Mouse (Mus musculus) layer of hippocampus, postnatal 36 days (tissue): ENCODE data around the gene Fam129c. TPM values are rescaled to one million over a fixed set of nuclear protein-coding genes. Genes with fewer than 3 reads are reported as not detected.

ENCODE experiments used
- microRNA-seq, 2 experiments: library from miRNA; unstranded; fragments of <30 nt; microRNA quantifications; one replicate each; pipeline ENCODE4 v1.2.0; 2021
- total RNA-seq, 2 experiments: library from RNA; stranded (reverse); gene quantifications; 2 replicates each; pipeline ENCODE4 v1.2.3; 2021

The Fam129c gene
- total RNA-seq, 2 experiments from 2014 or later = 3.7 to 4.5 TPM

Small RNAs within 50 kb of the gene (microRNA-seq; reads per million reads assigned to microRNA genes)
- gene Mir6769b = 24.8 to 30.0 reads per million in 2 experiments

Other genes with a start within 250 kb of the Fam129c start
- 100 to 1,000 TPM; 105 to 108 TPM for gene Use1, start 230.8 kb upstream of the Fam129c start, total RNA-seq
- gene Ocel1, start 226.3 kb upstream of the Fam129c start, total RNA-seq = 10 to 100 TPM; 12.1 to 14.1 TPM
- 10 to 100 TPM; 42.6 to 47.1 TPM for gene Nr2f6, start 215.7 kb upstream of the Fam129c start, total RNA-seq
- 1 to 10 TPM; 3.6 to 5.1 TPM for gene Ushbp1, start 201.8 kb upstream of the Fam129c start, total RNA-seq
- gene Babam1, start 200.8 kb upstream of the Fam129c start, total RNA-seq = 10 to 100 TPM; 92.1 to 93.4 TPM
- under 1 TPM; 0.27 to 0.46 TPM for gene Ankle1, start 191.6 kb upstream of the Fam129c start, total RNA-seq
- 100 to 1,000 TPM; 274 to 278 TPM for gene Abhd8, start 134.0 kb upstream of the Fam129c start, total RNA-seq
- 10 to 100 TPM; 49.6 to 52.1 TPM for gene Mrpl34, start 132.7 kb upstream of the Fam129c start, total RNA-seq
- 10 to 100 TPM; 87.6 to 93.5 TPM for gene Dda1, start 128.4 kb upstream of the Fam129c start, total RNA-seq
- 10 to 100 TPM; 54.3 to 55.1 TPM for gene Ano8, start 111.7 kb upstream of the Fam129c start, total RNA-seq
- 10 to 100 TPM; 31.7 to 33.3 TPM for gene Gtpbp3, start 109.5 kb upstream of the Fam129c start, total RNA-seq
- 1 to 10 TPM; 6.3 to 6.7 TPM for gene Plvap, start 85.9 kb upstream of the Fam129c start, total RNA-seq
- gene Ccdc194, start 71.9 kb upstream of the Fam129c start, total RNA-seq = not detected
- gene Bst2, start 60.2 kb upstream of the Fam129c start, total RNA-seq = 1 to 10 TPM; 3.0 to 5.8 TPM
- gene Mvb12a, start 54.7 kb upstream of the Fam129c start, total RNA-seq = 10 to 100 TPM; 30.1 to 34.7 TPM
- not detected for gene Tmem221, start 38.8 kb upstream of the Fam129c start, total RNA-seq
- not detected for gene Nxnl1, start 31.0 kb upstream of the Fam129c start, total RNA-seq
- 100 to 1,000 TPM; 109 to 123 TPM for gene Slc27a1, start 28.8 kb upstream of the Fam129c start, total RNA-seq
- 10 to 100 TPM; 31.0 to 35.8 TPM for gene Pgls, start 5.5 kb upstream of the Fam129c start, total RNA-seq
- gene Colgalt1, start 13.3 kb downstream of the Fam129c start, total RNA-seq = 10 to 100 TPM; 52.3 to 55.6 TPM
- gene Unc13a, start 74.1 kb downstream of the Fam129c start, total RNA-seq = 100 to 1,000 TPM; 268 to 288 TPM
- 1 to 10 TPM; 5.2 TPM for gene Jak3, start 78.6 kb downstream of the Fam129c start, total RNA-seq
- 1 to 10 TPM in 1 of 2 experiments, not detected in 1; 3.6 TPM for gene Insl3, start 91.6 kb downstream of the Fam129c start, total RNA-seq
- under 1 TPM; 0.40 to 0.91 TPM for gene B3gnt3, start 104.1 kb downstream of the Fam129c start, total RNA-seq
- 100 to 1,000 TPM; 103 to 114 TPM for gene Fcho1, start 128.1 kb downstream of the Fam129c start, total RNA-seq